Mouse (Mus musculus): ENCODE measurements at regions not wholly inside any gene's neighbourhood (a gene's known extent, or its start where the extent isn't known, plus 50 kb on each side); places are given as distances from the start of the nearest gene placed in this dataset.

DNA sequence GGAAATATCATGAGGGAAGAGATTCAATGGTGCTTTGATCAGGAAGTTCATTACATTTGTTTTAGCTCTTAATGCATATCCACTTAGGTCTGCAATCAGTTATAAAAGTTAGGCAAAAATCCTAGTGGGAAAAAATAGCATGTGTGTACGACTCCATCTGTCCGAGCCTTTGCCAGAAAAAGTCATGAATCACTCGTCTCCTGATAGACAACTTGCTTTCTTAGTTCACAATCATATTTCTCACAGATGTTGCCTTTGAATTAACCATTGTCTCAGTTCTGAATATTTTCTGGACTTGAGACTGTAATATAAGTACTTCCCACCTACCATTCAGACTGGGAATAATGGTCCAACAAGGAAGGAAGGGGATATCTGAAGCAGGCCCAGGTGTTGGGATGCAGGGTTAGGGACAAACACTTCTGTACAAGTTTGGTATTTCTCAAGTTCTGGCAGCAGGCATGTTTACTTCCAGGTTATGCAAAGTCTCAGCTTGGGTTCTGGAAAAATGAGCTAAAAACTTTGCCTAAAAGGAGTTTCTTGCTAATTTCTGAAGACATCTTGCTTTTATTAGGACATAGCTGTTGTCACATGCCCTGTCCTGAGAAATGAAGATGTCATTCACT, 98.4 kb upstream of the Col8a1 start:
- TF ChIP-seq POLR2A (IDR thresholded peaks at IDR 0.05; ENCODE audit: low read depth, low read length) (no peak), CTCF (IDR thresholded peaks at IDR 0.05; ENCODE audit: borderline replicate concordance, insufficient read depth, low read length) (no peak)

All from embryonic fibroblast, embryonic 13.5 days (primary cell).